Mouse (Mus musculus) heart, embryonic 15.5 days (tissue): ENCODE measurements around the gene Dhrs2. TPM values are rescaled to one million over a fixed set of nuclear protein-coding genes. Genes with fewer than 3 reads are reported as not detected.

Experiments used
- ATAC-seq: fragments of 200-750 bp; cut with Nextera tagmentation; replicated peaks from 2 replicates; pipeline ENCODE4 v1.8.0; 2017; ENCODE audit warnings: low read depth, moderate TSS enrichment; ENCODE audit not compliant: insufficient number of reproducible peaks, insufficient read depth, low FRiP score
- H3K27ac ChIP-seq: fragments of 300-500 bp; sonication (generic); 2 replicates; pipeline ENCODE4 v1.5.1; 2015; ENCODE audit warnings: mild to moderate bottlenecking, inconsistent platforms
- H3K27me3 ChIP-seq: fragments of 300-500 bp; sonication (generic); 2 replicates; pipeline ENCODE4 v1.6.1; 2015; ENCODE audit warnings: inconsistent platforms
- H3K36me3 ChIP-seq: fragments of 300-500 bp; sonication (generic); 2 replicates; pipeline ENCODE4 v1.6.1; 2015; ENCODE audit warnings: mild to moderate bottlenecking, inconsistent platforms
- H3K4me1 ChIP-seq: fragments of 300-500 bp; sonication (generic); replicated peaks from 2 replicates; pipeline ENCODE4 v1.6.1; 2015; ENCODE audit warnings: inconsistent platforms
- H3K4me2 ChIP-seq: fragments of 300-500 bp; sonication (generic); 2 replicates; pipeline ENCODE4 v1.6.1; 2015; ENCODE audit warnings: inconsistent platforms, mild to moderate bottlenecking, moderate library complexity
- H3K4me3 ChIP-seq: fragments of 300-500 bp; sonication (generic); 2 replicates; pipeline ENCODE4 v1.5.1; 2015; ENCODE audit warnings: mild to moderate bottlenecking, inconsistent platforms
- H3K9ac ChIP-seq: fragments of 300-500 bp; sonication (generic); 2 replicates; pipeline ENCODE4 v1.6.1; 2015; ENCODE audit warnings: mild to moderate bottlenecking, inconsistent platforms
- H3K9me3 ChIP-seq: fragments of 300-500 bp; sonication (generic); replicated peaks from 2 replicates; pipeline ENCODE4 v1.6.1; 2016; ENCODE audit warnings: inconsistent platforms
- WGBS: fragments of 180-500 bp; shearing (Covaris S2); methylation state at CpG from one replicate; pipeline ENCODE4 v1.1.7; 2015; ENCODE audit warnings: mixed read lengths; 5-methylcytosine and 5-hydroxymethylcytosine counted together
- polyA plus RNA-seq: library from polyadenylated mRNA; unstranded; fragments of >200 nt; fragmentation: Nextera tagmentation; extraction: Ambion mirVana; gene quantifications from 2 replicates; pipeline ENCODE4 v1.2.1, GENCODE M21; 2015

The Dhrs2 gene
- 0.14 TPM in 1 of 2 replicates, not detected in the other for polyA plus RNA-seq

GRCm38 (mm10) chr14:55221707-55222106 lies at the start of gene Dhrs2:
TSS of gene Dhrs2 (plus strand) at chr14:55222007.
- Histone ChIP-seq H3K9me3 (no peaks in the 10 kb centered on the region), H3K36me3 (no peaks in the 10 kb centered on the region), H3K27me3 (no peaks in the 10 kb centered on the region), H3K9ac (no peak within 1 kb of the TSS), H3K4me1 (no peaks in the 10 kb centered on the region), H3K27ac (no peak within 1 kb of the TSS), H3K4me3 (no peak within 1 kb of the TSS), H3K4me2 (no peak within 1 kb of the TSS)
- no peak for ATAC-seq
- WGBS: 74% methylated on average over 9 of the region's 9 CpGs

- no peaks in the 10 kb centered on the region for H3K9me3 ChIP-seq
- no peaks in the 10 kb centered on the region for H3K36me3 ChIP-seq
- H3K27ac ChIP-seq: no peak overlapping the region
- no peak for ATAC-seq
- H3K27me3 ChIP-seq: no peaks in the 10 kb centered on the region
- no peak overlapping the region for H3K4me2 ChIP-seq
- WGBS: 55% methylated on average over 6 of the region's 6 CpGs
- H3K4me1 ChIP-seq: no peaks in the 10 kb centered on the region
- H3K4me3 ChIP-seq: no peak overlapping the region
- H3K9ac ChIP-seq: no peak overlapping the region
Measured at GRCm38 (mm10) chr14:55174164-55174563, 47.6 kb upstream of the Dhrs2 start.

GRCm38 (mm10) chr14:55177274-55177673 lies 44.5 kb upstream of the Dhrs2 start:
- WGBS: 39% methylated on average over 5 of the region's 5 CpGs
- no peaks in the 10 kb centered on the region for H3K9me3 ChIP-seq
- no peaks in the 10 kb centered on the region for H3K27me3 ChIP-seq
- H3K36me3 ChIP-seq: no peaks in the 10 kb centered on the region
- H3K9ac ChIP-seq: no peak overlapping the region
- no peak overlapping the region for H3K4me3 ChIP-seq
- H3K4me1 ChIP-seq: peaks cover 6% of the 10 kb centered on the region
- ATAC-seq: no peak
- no peak overlapping the region for H3K4me2 ChIP-seq
- H3K27ac ChIP-seq: no peak overlapping the region

GRCm38 (mm10) chr14:55180951-55181350 lies 40.9 kb upstream of the Dhrs2 start:
- Histone ChIP-seq H3K9ac (peak overlapping the region; percentile 24; the same call in 1 of the 2 replicates), H3K4me3 (no peak overlapping the region), H3K36me3 (no peaks in the 10 kb centered on the region), H3K9me3 (no peaks in the 10 kb centered on the region), H3K27me3 (no peaks in the 10 kb centered on the region), H3K27ac (no peak overlapping the region), H3K4me1 (peaks cover 6% of the 10 kb centered on the region), H3K4me2 (no peak overlapping the region)
- peak; percentile 58 for ATAC-seq
- WGBS: 18% methylated on average over 3 of the region's 3 CpGs

- no peaks in the 10 kb centered on the region for H3K36me3 ChIP-seq
- no peaks in the 10 kb centered on the region for H3K27me3 ChIP-seq
- no peak overlapping the region for H3K9ac ChIP-seq
- 94% methylated on average over 3 of the region's 3 CpGs for WGBS
- no peak overlapping the region for H3K4me3 ChIP-seq
- H3K4me2 ChIP-seq: no peak overlapping the region
- no peak overlapping the region for H3K27ac ChIP-seq
- H3K4me1 ChIP-seq: peaks cover 6% of the 10 kb centered on the region
- ATAC-seq: no peak
- no peaks in the 10 kb centered on the region for H3K9me3 ChIP-seq
Measured at GRCm38 (mm10) chr14:55183231-55183630, 38.6 kb upstream of the Dhrs2 start.

GRCm38 (mm10) chr14:55184640-55185145 lies 37.1 kb upstream of the Dhrs2 start:
- Histone ChIP-seq H3K27me3 (no peaks in the 10 kb centered on the region), H3K9ac (no peak overlapping the region), H3K27ac (no peak overlapping the region), H3K4me1 (peaks cover 6% of the 10 kb centered on the region), H3K9me3 (no peaks in the 10 kb centered on the region), H3K4me2 (no peak overlapping the region), H3K4me3 (no peak overlapping the region), H3K36me3 (no peaks in the 10 kb centered on the region)
- 87% methylated on average over 3 of the region's 3 CpGs for WGBS
- ATAC-seq: no peak

- H3K9ac ChIP-seq: no peak overlapping the region
- no peaks in the 10 kb centered on the region for H3K9me3 ChIP-seq
- H3K36me3 ChIP-seq: no peaks in the 10 kb centered on the region
- H3K4me3 ChIP-seq: no peak overlapping the region
- H3K4me2 ChIP-seq: no peak overlapping the region
- WGBS: 37% methylated on average over 4 of the region's 4 CpGs
- H3K4me1 ChIP-seq: no peaks in the 10 kb centered on the region
- ATAC-seq: no peak
- H3K27ac ChIP-seq: no peak overlapping the region
- H3K27me3 ChIP-seq: no peaks in the 10 kb centered on the region
Measured at GRCm38 (mm10) chr14:55188491-55188890, 33.3 kb upstream of the Dhrs2 start.

- Histone ChIP-seq H3K9me3 (no peaks in the 10 kb centered on the region), H3K4me2 (no peak overlapping the region), H3K36me3 (no peaks in the 10 kb centered on the region), H3K4me1 (no peaks in the 10 kb centered on the region), H3K9ac (no peak overlapping the region), H3K4me3 (no peak overlapping the region), H3K27ac (no peak overlapping the region), H3K27me3 (no peaks in the 10 kb centered on the region)
- 48% methylated on average over 9 of the region's 9 CpGs for WGBS
- no peak; the same call in 1 of the 2 replicates for ATAC-seq
Measured at GRCm38 (mm10) chr14:55189351-55189769, 32.4 kb upstream of the Dhrs2 start.

- WGBS: 83% methylated on average over 8 of the region's 8 CpGs
- no peaks in the 10 kb centered on the region for H3K36me3 ChIP-seq
- H3K4me1 ChIP-seq: no peaks in the 10 kb centered on the region; the same call in 1 of the 2 replicates
- no peak overlapping the region for H3K4me3 ChIP-seq
- no peak overlapping the region for H3K27ac ChIP-seq
- no peaks in the 10 kb centered on the region for H3K9me3 ChIP-seq
- no peaks in the 10 kb centered on the region for H3K27me3 ChIP-seq
- H3K9ac ChIP-seq: no peak overlapping the region
- no peak for ATAC-seq
- H3K4me2 ChIP-seq: no peak overlapping the region
Measured at GRCm38 (mm10) chr14:55193354-55193753, 28.5 kb upstream of the Dhrs2 start.

- no peaks in the 10 kb centered on the region for H3K27me3 ChIP-seq
- no peak overlapping the region for H3K27ac ChIP-seq
- H3K4me2 ChIP-seq: no peak overlapping the region; the same call in 1 of the 2 replicates
- H3K4me3 ChIP-seq: no peak overlapping the region
- H3K36me3 ChIP-seq: no peaks in the 10 kb centered on the region
- H3K9me3 ChIP-seq: no peaks in the 10 kb centered on the region
- H3K9ac ChIP-seq: no peak overlapping the region
- no peak for ATAC-seq
- H3K4me1 ChIP-seq: peaks cover 5% of the 10 kb centered on the region; the same call in 1 of the 2 replicates
- 70% methylated on average over 14 of the region's 14 CpGs for WGBS
Measured at GRCm38 (mm10) chr14:55193876-55194635, 27.8 kb upstream of the Dhrs2 start.

GRCm38 (mm10) chr14:55194786-55195185 lies 27.0 kb upstream of the Dhrs2 start:
- H3K9ac ChIP-seq: no peak overlapping the region
- no peak overlapping the region for H3K27ac ChIP-seq
- WGBS: 60% methylated on average over 6 of the region's 6 CpGs
- no peaks in the 10 kb centered on the region for H3K36me3 ChIP-seq
- peaks cover 8% of the 10 kb centered on the region; the same call in 1 of the 2 replicates for H3K4me1 ChIP-seq
- ATAC-seq: no peak
- no peaks in the 10 kb centered on the region for H3K9me3 ChIP-seq
- H3K4me3 ChIP-seq: no peak overlapping the region
- no peak overlapping the region for H3K4me2 ChIP-seq
- no peaks in the 10 kb centered on the region for H3K27me3 ChIP-seq

GRCm38 (mm10) chr14:55197121-55197520 lies 24.7 kb upstream of the Dhrs2 start:
- H3K9me3 ChIP-seq: no peaks in the 10 kb centered on the region
- no peak overlapping the region for H3K4me3 ChIP-seq
- ATAC-seq: no peak
- H3K36me3 ChIP-seq: no peaks in the 10 kb centered on the region
- H3K27ac ChIP-seq: no peak overlapping the region
- no peak overlapping the region for H3K4me2 ChIP-seq
- H3K9ac ChIP-seq: no peak overlapping the region
- no peaks in the 10 kb centered on the region for H3K27me3 ChIP-seq
- peaks cover 8% of the 10 kb centered on the region; the same call in 1 of the 2 replicates for H3K4me1 ChIP-seq
- WGBS: 57% methylated on average over 2 of the region's 2 CpGs
